Mouse (Mus musculus) hindbrain, embryonic 14.5 days (tissue): ENCODE results near the gene Neurog1. TPM values are rescaled to one million over a fixed set of nuclear protein-coding genes. Genes with fewer than 3 reads are reported as not detected.
A peak's percentile ranks its signal among the peaks of the same experiment; 100 is the strongest.

Source experiments
- ATAC-seq: fragments of 200-750 bp; cut with Nextera tagmentation; 2 replicates; pipeline ENCODE4 v1.8.0; 2017; ENCODE audit warnings: moderate number of reproducible peaks, mild to moderate bottlenecking, moderate TSS enrichment, moderate library complexity; ENCODE audit not compliant: low FRiP score
- DNase-seq: peaks from one replicate; pipeline ENCODE4 v3.0.0-alpha.2; 2015; ENCODE audit warnings: low spot score
- H3K27ac ChIP-seq: fragments of 300-500 bp; sonication (generic); 2 replicates; pipeline ENCODE4 v1.5.1; 2014; ENCODE audit warnings: mild to moderate bottlenecking, moderate library complexity
- H3K27me3 ChIP-seq: fragments of 300-500 bp; sonication (generic); 2 replicates; pipeline ENCODE4 v1.6.1; 2014; ENCODE audit warnings: mild to moderate bottlenecking, low read length, mixed read lengths; ENCODE audit not compliant: control insufficient read depth, insufficient read depth
- H3K36me3 ChIP-seq: fragments of 300-500 bp; sonication (generic); replicated peaks from 2 replicates; pipeline ENCODE4 v1.6.1; 2014; ENCODE audit not compliant: control insufficient read depth, insufficient read depth
- H3K4me1 ChIP-seq: fragments of 300-500 bp; sonication (generic); replicated peaks from 2 replicates; pipeline ENCODE4 v1.6.1; 2014; ENCODE audit warnings: antibody characterized with exemption, low read length, mixed read lengths; ENCODE audit not compliant: control insufficient read depth, insufficient read depth
- H3K4me2 ChIP-seq: fragments of 300-500 bp; sonication (generic); replicated peaks from 2 replicates; pipeline ENCODE4 v1.6.1; 2014; ENCODE audit warnings: mild to moderate bottlenecking, moderate library complexity
- H3K4me3 ChIP-seq: fragments of 300-500 bp; sonication (generic); replicated peaks from 2 replicates; pipeline ENCODE4 v1.5.1; 2014; ENCODE audit warnings: mild to moderate bottlenecking, low read length
- H3K9ac ChIP-seq: fragments of 300-500 bp; sonication (generic); 2 replicates; pipeline ENCODE4 v1.6.1; 2014
- H3K9me3 ChIP-seq: fragments of 300-500 bp; sonication (generic); 2 replicates; pipeline ENCODE4 v1.6.1; 2016; ENCODE audit warnings: low read length; ENCODE audit not compliant: control insufficient read depth
- WGBS: fragments of 180-500 bp; shearing (Covaris S2); extraction: QIAGEN DNeasy Blood & Tissue Kit; methylation state at CpG from one replicate; pipeline ENCODE4 v1.1.7; 2014; 5-methylcytosine and 5-hydroxymethylcytosine counted together
- polyA plus RNA-seq: library from polyadenylated mRNA; unstranded; fragments of >200 nt; fragmentation: Nextera tagmentation; extraction: Ambion mirVana; gene quantifications from 2 replicates; pipeline ENCODE4 v1.2.1, GENCODE M21; 2014

Gene Neurog1
- polyA plus RNA-seq = 2.6 TPM in 1 of 2 replicates, not detected in the other

DNA sequence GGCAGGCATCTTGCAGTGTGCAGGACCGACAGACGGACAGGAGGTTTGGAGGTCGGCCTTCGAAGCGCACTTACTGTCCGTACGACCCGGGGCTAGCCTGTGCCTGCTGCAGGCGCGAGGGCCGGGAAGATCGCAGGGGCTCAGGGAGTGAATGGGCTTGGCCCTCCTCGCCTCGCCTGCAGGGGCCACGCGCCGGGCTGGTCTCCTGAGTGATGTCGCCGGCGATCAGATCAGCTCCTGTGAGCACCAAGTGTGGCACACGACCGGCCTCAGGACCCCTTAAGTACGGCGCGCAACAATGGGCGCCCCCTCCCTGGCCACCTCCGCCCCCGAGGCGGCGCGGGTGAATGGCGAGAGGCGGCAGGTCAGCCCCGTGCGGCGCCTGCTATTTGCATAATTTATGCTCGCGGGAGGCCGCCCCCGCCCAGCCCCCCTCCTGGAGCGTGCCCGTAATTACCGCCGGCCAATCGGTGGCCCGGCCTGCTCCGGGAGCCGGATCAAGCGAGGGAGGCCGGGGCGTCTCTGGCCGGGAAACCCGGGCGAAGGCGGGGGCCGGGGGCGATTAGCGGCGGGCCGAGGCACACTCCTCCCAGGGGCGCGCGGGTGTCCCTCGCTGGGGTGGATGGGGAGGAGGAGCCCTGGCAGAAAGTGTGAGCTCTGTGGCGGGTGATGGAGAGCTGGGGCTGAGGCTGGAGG is at the start of gene Neurog1:
TSS of gene Neurog1 (minus strand) at position 240 of the 696 bp plus-strand sequence.
- under 1% methylated on average over 55 of the region's 65 CpGs for WGBS
- Histone ChIP-seq H3K4me1 (peaks cover 10% of the 10 kb centered on the region; the same call in 1 of the 2 replicates), H3K36me3 (no peaks in the 10 kb centered on the region)

DNA sequence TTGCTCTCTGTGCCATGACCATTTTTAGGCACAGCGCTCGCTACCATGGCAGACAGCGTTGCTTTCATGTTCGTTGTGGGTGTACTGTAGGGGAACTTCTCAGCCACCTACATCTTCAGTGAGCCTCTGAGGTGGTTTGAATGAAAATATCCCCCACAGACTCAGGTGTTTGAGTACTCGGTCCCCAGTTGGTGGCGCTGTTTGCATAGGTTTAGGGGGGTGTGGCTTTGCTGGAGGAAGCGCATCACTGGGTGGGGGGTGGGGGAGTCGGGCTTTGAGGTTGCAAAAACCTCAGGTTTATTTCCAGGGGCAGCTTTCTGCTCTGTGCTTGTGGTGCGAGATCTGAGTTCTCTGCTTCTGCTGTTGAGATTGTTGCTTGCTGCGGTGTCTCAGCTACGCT is 47.4 kb upstream of the Neurog1 start:
- H3K4me1 ChIP-seq = peaks cover 4% of the 10 kb centered on the region; the same call in 1 of the 2 replicates
- DNase-seq (no peak), ATAC-seq (no peak)
- H3K9me3 ChIP-seq = no peaks in the 10 kb centered on the region
- no peak overlapping the region for H3K9ac ChIP-seq
- no peak overlapping the region for H3K4me3 ChIP-seq
- H3K36me3 ChIP-seq = no peaks in the 10 kb centered on the region
- WGBS = 94% methylated on average over 11 of the region's 11 CpGs
- H3K27me3 ChIP-seq = peaks cover 35% of the 10 kb centered on the region
- no peak overlapping the region for H3K27ac ChIP-seq
- no peak overlapping the region for H3K4me2 ChIP-seq

More for the DNA sequence above, at the start of gene Neurog1:
- Histone ChIP-seq H3K27me3 (peaks cover 100% of the 10 kb centered on the region), H3K4me3 (peak within 1 kb of the TSS; percentile 32), H3K27ac (no peak within 1 kb of the TSS), H3K9ac (peak within 1 kb of the TSS; percentile 16; the same call in 1 of the 2 replicates), H3K4me2 (peak within 1 kb of the TSS; percentile 57), H3K9me3 (no peaks in the 10 kb centered on the region)
- no peak for DNase-seq
- ATAC-seq = peak; percentile 76

DNA sequence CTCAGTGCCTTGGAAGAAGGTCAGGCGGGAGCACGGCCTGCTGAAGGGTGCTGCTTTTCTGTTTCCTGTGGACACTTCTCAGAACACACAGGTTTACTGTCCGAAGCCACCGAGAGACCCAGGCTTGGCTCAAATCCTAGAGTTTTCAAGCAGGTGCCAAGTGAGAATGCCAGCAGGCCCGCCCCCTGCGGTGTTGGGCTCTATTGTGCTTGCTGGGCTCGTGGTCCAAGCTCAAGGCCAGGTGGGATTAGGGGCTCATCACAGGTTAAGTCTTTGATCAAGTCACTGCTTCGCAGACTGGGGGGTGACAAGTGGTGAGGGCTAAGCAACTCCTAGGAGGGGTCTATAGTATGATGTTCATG is 44.7 kb upstream of the Neurog1 start:
- Histone ChIP-seq H3K4me2 (peak overlapping the region; percentile 74), H3K27ac (no peak overlapping the region), H3K36me3 (no peaks in the 10 kb centered on the region), H3K9ac (peak overlapping the region; percentile 55), H3K4me1 (peaks cover 4% of the 10 kb centered on the region; the same call in 1 of the 2 replicates), H3K27me3 (peaks cover 59% of the 10 kb centered on the region), H3K9me3 (no peaks in the 10 kb centered on the region), H3K4me3 (peak overlapping the region; percentile 41)
- ATAC-seq (no peak; the same call in 1 of the 2 replicates), DNase-seq (no peak)
- 7% methylated on average over 8 of the region's 8 CpGs for WGBS

DNA sequence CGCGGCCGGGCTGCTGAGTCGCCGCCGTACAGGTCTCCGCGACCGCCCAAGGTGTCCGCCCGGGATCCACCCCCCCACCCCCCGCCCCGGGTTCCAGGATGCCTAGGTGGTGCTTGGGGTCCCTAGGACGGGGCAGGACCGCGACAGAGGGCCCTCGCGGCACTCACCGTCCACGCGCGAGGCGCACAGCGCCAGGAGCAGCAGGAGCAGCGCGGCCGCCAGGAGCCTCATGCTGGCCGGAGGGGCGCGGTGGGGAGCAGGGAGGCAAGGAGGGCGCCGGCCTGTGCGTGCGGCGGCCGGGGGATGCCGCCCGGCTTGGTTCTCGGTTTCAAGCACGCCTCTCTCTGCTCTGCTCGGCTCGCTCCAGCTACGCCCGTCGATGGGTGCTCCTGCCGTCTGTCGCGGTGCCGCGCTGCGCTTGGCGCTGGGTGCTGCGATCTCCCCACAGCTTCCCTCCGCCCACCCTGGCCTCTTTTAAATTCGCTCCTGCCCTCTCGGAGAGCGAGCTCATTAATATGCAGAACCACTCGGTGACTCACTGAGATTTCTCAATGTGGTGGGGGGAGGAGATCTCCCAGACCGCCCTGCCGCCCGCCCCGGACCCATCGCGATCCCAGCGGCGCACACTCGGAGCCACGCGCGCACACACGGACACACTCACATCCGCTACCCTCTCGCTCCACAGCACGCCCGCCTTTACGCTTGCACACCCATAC is 44.1 kb upstream of the Neurog1 start, which contains the start of gene Cxcl14:
TSS of gene Cxcl14 (minus strand) at position 609 of the 716 bp plus-strand sequence.
- no peaks in the 10 kb centered on the region for H3K36me3 ChIP-seq
- H3K9me3 ChIP-seq = no peaks in the 10 kb centered on the region
- peak within 1 kb of the TSS; percentile 41 for H3K4me3 ChIP-seq
- H3K9ac ChIP-seq = peak within 1 kb of the TSS; percentile 55
- peak; percentile 57; the same call in 1 of the 2 replicates for ATAC-seq
- WGBS = under 1% methylated on average over 68 of the region's 76 CpGs
- H3K4me2 ChIP-seq = peak within 1 kb of the TSS; percentile 74
- H3K27ac ChIP-seq = no peak within 1 kb of the TSS
- no peak for DNase-seq
- peaks cover 4% of the 10 kb centered on the region; the same call in 1 of the 2 replicates for H3K4me1 ChIP-seq
- H3K27me3 ChIP-seq = peaks cover 59% of the 10 kb centered on the region

DNA sequence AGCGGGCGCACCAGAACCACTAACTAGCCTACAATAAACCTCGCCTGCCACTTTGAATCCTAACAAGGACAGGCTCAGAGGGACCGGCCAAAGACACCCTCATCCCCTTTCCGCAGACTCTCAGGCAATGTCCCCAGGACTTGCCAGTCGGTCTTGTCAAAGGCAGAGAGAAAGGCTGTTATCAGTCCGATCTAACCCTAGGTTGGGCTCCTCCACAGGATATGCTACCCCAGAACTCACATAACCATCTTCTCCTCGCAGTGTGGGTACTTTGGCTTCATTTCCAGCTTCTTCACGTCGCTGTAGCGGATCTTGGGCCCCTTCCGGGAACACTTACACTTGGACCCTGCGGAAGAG is 43.6 kb upstream of the Neurog1 start:
- Histone ChIP-seq H3K9me3 (no peaks in the 10 kb centered on the region), H3K27ac (no peak overlapping the region), H3K9ac (peak overlapping the region; percentile 55), H3K36me3 (no peaks in the 10 kb centered on the region), H3K4me2 (peak overlapping the region; percentile 74), H3K4me3 (peak overlapping the region; percentile 41), H3K4me1 (peaks cover 4% of the 10 kb centered on the region; the same call in 1 of the 2 replicates), H3K27me3 (peaks cover 59% of the 10 kb centered on the region)
- DNase-seq (no peak), ATAC-seq (no peak)
- WGBS = 5% methylated on average over 13 of the region's 13 CpGs

DNA sequence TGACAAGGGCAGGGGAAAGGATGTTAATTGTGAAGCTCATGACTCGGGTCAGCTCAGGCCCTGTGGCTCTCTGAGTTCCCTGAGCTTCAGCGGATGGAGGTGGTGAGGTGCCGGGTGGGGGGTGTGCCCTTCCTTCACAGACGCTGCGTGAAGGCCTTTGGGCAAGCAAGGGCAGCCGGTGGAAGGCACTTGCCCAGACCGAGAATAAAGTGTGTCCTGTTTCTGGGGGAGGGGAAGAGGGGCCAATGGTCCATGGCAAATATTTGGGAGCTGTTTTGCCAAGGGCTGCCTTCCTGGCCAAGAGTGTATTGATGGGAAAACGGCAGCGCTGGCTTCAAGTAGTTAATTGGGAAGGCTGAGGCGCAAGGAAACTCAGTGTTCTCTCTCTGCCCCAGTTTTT is 42.9 kb upstream of the Neurog1 start:
- ATAC-seq = no peak
- peak overlapping the region; percentile 74; the same call in 1 of the 2 replicates for H3K4me2 ChIP-seq
- WGBS = 5% methylated on average over 10 of the region's 10 CpGs
- peaks cover 59% of the 10 kb centered on the region for H3K27me3 ChIP-seq
- peak overlapping the region; percentile 41; the same call in 1 of the 2 replicates for H3K4me3 ChIP-seq
- DNase-seq = no peak
- no peaks in the 10 kb centered on the region for H3K9me3 ChIP-seq
- H3K27ac ChIP-seq = no peak overlapping the region
- H3K9ac ChIP-seq = no peak overlapping the region
- no peaks in the 10 kb centered on the region for H3K36me3 ChIP-seq
- H3K4me1 ChIP-seq = peaks cover 4% of the 10 kb centered on the region; the same call in 1 of the 2 replicates

DNA sequence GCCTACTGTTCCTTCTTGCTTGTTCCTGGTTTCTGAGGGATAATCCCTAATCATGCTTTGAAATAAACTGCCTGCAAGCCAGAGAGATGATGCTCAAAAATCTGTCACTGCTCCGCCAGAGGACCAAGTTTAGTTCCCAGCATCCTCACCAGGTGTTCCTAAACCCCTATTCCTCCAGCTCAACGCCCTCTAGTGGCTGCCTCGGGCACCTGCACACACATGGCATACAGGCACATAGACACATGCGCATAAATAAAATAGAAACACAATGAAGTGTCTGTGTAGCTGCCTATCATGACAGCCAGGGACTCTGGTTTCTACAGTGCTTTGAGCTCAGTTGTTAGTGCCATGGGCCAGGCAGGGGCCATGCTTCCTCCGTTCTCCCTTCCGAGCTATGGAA is 38.0 kb upstream of the Neurog1 start:
- Histone ChIP-seq H3K4me1 (no peaks in the 10 kb centered on the region), H3K9ac (no peak overlapping the region), H3K4me2 (no peak overlapping the region), H3K36me3 (no peaks in the 10 kb centered on the region), H3K4me3 (no peak overlapping the region), H3K9me3 (no peaks in the 10 kb centered on the region), H3K27me3 (peaks cover 30% of the 10 kb centered on the region), H3K27ac (no peak overlapping the region)
- 75% methylated on average over 6 of the region's 6 CpGs for WGBS
- ATAC-seq (no peak), DNase-seq (no peak)

DNA sequence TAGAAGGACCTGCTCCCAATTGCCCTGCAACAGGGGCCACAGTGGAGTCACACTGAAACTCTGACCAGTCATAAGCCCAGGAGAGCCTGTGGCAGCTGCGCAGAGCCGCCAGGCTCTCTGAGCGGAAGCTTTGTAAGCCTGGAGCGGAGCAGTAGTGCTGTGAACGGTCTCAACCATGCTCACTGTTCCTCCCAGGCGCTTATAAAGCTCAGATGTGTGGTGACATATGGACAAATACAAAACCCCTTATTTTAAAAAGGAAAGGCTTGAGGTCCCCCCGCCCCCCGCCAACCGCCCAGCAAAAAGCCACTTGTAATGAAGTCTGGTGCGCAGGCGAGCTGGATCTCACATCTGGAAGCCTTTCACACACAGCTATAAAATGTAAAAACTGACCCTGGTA is 37.3 kb upstream of the Neurog1 start:
- H3K36me3 ChIP-seq = no peaks in the 10 kb centered on the region
- ATAC-seq = no peak
- H3K4me2 ChIP-seq = no peak overlapping the region
- WGBS = 63% methylated on average over 11 of the region's 11 CpGs
- H3K27me3 ChIP-seq = peaks cover 23% of the 10 kb centered on the region
- no peak overlapping the region for H3K9ac ChIP-seq
- no peak overlapping the region for H3K4me3 ChIP-seq
- DNase-seq = no peak
- no peaks in the 10 kb centered on the region for H3K4me1 ChIP-seq
- no peaks in the 10 kb centered on the region for H3K9me3 ChIP-seq
- H3K27ac ChIP-seq = no peak overlapping the region

DNA sequence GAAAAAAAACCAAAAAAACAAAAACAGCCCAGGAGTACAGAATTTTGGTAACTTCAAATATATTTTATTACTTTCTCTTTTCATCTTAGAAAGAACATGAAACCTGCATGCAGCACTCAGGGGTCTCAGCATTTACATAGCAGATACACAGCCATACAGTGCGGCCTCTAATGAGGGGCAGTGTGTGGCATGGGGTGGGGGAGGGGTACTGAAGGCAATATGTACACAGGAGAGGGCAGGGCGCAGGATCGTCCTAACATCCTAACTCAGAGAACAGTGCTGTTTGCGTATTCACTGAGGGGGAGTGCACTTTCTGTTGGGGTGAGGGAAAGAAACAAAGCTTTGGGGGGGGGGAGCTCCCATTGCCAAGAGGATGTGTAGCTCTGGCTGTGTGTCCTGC is 36.6 kb upstream of the Neurog1 start:
- DNase-seq (no peak), ATAC-seq (no peak)
- H3K4me3 ChIP-seq = no peak overlapping the region
- H3K9ac ChIP-seq = no peak overlapping the region
- 35% methylated on average over 4 of the region's 4 CpGs for WGBS
- peaks cover 16% of the 10 kb centered on the region for H3K27me3 ChIP-seq
- no peak overlapping the region for H3K27ac ChIP-seq
- no peak overlapping the region for H3K4me2 ChIP-seq
- H3K9me3 ChIP-seq = no peaks in the 10 kb centered on the region
- no peaks in the 10 kb centered on the region for H3K4me1 ChIP-seq
- no peaks in the 10 kb centered on the region for H3K36me3 ChIP-seq
